Mouse (Mus musculus) forebrain, embryonic 11.5 days (tissue): ENCODE measurements around the gene Lrch4. TPM values are rescaled to one million over a fixed set of nuclear protein-coding genes. Genes with fewer than 3 reads are reported as not detected.

Experiments used
- ATAC-seq: fragments of 200-750 bp; cut with Nextera tagmentation; replicated peaks from 2 replicates; pipeline ENCODE4 v1.8.0; 2017; ENCODE audit warnings: moderate TSS enrichment; ENCODE audit not compliant: low FRiP score
- DNase-seq: peaks from one replicate; pipeline ENCODE4 v3.0.0-alpha.2; 2017; ENCODE audit warnings: low spot score
- H3K27ac ChIP-seq: fragments of 300-500 bp; sonication (generic); 2 replicates; pipeline ENCODE4 v1.5.1; 2014; ENCODE audit warnings: low read depth, low read length
- H3K27me3 ChIP-seq: fragments of 300-500 bp; sonication (generic); 2 replicates; pipeline ENCODE4 v1.6.1; 2014; ENCODE audit warnings: mild to moderate bottlenecking, low read length, mixed read lengths; ENCODE audit not compliant: control insufficient read depth, insufficient read depth
- H3K36me3 ChIP-seq: fragments of 300-500 bp; sonication (generic); 2 replicates; pipeline ENCODE4 v1.6.1; 2014; ENCODE audit warnings: mild to moderate bottlenecking, low read length, moderate library complexity, mixed read lengths; ENCODE audit not compliant: control insufficient read depth, insufficient read depth
- H3K4me1 ChIP-seq: fragments of 300-500 bp; sonication (generic); replicated peaks from 2 replicates; pipeline ENCODE4 v1.6.1; 2014; ENCODE audit warnings: low read length, mixed read lengths; ENCODE audit not compliant: control insufficient read depth, insufficient read depth
- H3K4me2 ChIP-seq: fragments of 300-500 bp; sonication (generic); 2 replicates; pipeline ENCODE4 v1.6.1; 2014; ENCODE audit warnings: low read depth, mild to moderate bottlenecking, low read length, moderate library complexity, mixed read lengths; ENCODE audit not compliant: severe bottlenecking
- H3K4me3 ChIP-seq: fragments of 300-500 bp; sonication (generic); 2 replicates; pipeline ENCODE4 v1.5.1; 2014; ENCODE audit warnings: low read depth, low read length
- H3K9ac ChIP-seq: fragments of 300-500 bp; sonication (generic); 2 replicates; pipeline ENCODE4 v1.6.1; 2014; ENCODE audit warnings: low read length
- H3K9me3 ChIP-seq: fragments of 300-500 bp; sonication (generic); 2 replicates; pipeline ENCODE4 v1.6.1; 2016; ENCODE audit warnings: low read length, mixed read lengths; ENCODE audit not compliant: control insufficient read depth
- WGBS: fragments of 180-500 bp; shearing (Covaris S2); extraction: QIAGEN DNeasy Blood & Tissue Kit; methylation state at CpG from one replicate; pipeline ENCODE4 v1.1.7; 2014; 5-methylcytosine and 5-hydroxymethylcytosine counted together
- polyA plus RNA-seq: library from polyadenylated mRNA; unstranded; fragments of >200 nt; fragmentation: Nextera tagmentation; extraction: Ambion mirVana; gene quantifications from 2 replicates; pipeline ENCODE4 v1.2.1, GENCODE M21; 2014

Gene Lrch4
- 29.8 and 38.0 TPM in 2 replicates for polyA plus RNA-seq

DNA sequence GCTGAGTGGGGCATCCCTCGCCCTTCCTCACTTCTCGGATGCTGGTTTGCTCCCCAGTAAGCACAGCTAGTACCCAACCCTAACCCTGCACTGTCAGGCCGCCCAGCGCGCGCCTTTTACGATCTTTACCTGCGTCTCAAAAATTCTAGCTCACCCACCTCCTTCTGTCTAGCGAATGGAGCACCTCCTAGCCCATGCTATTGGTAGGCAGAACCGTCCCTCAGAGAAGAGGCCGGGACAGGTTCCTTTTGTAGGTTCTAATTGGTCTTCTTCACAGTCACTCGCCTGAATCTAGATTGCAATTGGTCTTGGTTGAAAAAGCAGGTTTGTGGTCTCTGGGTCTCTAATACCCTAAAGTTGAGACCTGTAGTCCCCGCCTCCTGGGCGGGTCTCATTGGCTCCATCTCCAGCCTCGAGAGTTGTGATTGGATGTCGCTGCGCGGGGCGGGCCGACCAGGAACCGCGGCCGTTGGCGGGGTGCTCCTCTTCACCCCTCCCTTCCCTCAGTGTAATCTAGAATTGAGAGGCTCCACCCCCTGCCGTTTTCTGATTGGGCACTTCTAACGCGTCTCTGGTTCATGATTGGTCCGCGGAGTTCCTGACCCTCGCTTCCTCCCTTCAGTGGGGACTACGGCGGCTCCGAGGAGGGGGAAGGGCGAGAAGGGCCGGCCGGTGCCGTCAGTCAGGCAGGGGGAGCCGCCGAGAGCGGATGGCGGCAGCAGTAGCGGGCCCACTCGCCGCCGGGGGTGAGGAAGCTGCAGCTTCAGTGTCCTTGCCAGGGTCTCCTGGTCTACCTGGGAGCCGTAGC is at the start of gene Lrch4, which contains the start of the genes Fbxo24 and Gm20605:
Lrch4 (plus strand) TSS at position 624 of the 808 bp plus-strand sequence.
Fbxo24 (minus strand) TSS at position 505 of the 808 bp plus-strand sequence.
Gm20605 (plus strand) TSS at position 678 of the 808 bp plus-strand sequence.
- Histone ChIP-seq H3K4me1 (peaks cover 14% of the 10 kb centered on the region), H3K27ac (peak within 1 kb of the TSS; percentile 87), H3K27me3 (no peaks in the 10 kb centered on the region), H3K36me3 (no peaks in the 10 kb centered on the region), H3K4me3 (peak within 1 kb of the TSS; percentile 82), H3K9me3 (no peaks in the 10 kb centered on the region), H3K9ac (peak within 1 kb of the TSS; percentile 84), H3K4me2 (peak within 1 kb of the TSS; percentile 86)
- peak; percentile 99 for DNase-seq
- under 1% methylated on average over 45 of the region's 46 CpGs for WGBS
- peak; percentile 98 for ATAC-seq

DNA sequence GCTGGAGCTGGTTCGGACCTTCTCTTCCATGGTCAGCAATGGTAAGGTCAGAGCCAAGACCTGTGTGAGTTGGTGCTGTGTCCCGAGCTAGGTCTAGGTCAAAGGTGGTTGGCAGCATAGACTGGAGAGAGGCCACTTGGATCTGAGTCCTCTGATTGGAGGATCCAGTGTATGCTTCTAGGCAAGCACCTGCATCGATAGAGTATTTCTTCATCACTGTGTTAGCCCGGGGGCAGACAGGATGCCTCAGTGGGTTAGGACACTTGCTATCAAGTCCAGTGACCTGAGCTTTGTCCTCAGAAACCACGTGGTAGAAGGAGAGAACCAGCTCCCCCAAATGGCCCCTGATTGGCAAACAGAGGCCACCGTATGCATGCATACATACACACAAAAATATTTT is 48.7 kb upstream of the Lrch4 start:
- H3K4me3 ChIP-seq, result no peak overlapping the region
- H3K27ac ChIP-seq, result no peak overlapping the region
- H3K9ac ChIP-seq, result no peak overlapping the region
- DNase-seq (no peak), ATAC-seq (no peak)
- H3K9me3 ChIP-seq, result no peaks in the 10 kb centered on the region
- no peaks in the 10 kb centered on the region for H3K4me1 ChIP-seq
- no peaks in the 10 kb centered on the region for H3K36me3 ChIP-seq
- no peak overlapping the region for H3K4me2 ChIP-seq
- 83% methylated on average over 6 of the region's 6 CpGs for WGBS
- peaks cover 3% of the 10 kb centered on the region; the same call in 1 of the 2 replicates for H3K27me3 ChIP-seq

DNA sequence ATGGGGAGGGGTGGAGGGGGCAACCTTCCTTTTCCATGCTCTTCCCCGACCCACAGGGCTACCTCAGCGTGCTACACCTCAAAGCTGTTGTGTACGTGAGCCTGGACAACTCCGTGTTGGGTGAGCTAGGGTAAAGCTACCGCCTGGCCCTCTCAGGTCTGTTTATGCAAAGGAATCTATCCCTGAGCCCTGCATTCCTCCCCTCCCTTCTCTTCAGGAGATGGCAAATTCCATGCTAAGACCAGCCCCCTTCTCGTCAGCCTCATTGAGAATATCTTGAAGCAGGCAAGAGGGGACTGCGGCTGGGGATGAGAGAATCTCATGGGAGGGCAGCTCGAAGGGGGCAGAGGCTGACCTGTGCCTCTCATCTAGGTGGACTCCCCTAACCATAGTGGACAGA is 46.2 kb upstream of the Lrch4 start:
- ATAC-seq, result no peak
- Histone ChIP-seq H3K4me3 (no peak overlapping the region), H3K4me2 (no peak overlapping the region), H3K27ac (no peak overlapping the region), H3K9ac (no peak overlapping the region), H3K4me1 (no peaks in the 10 kb centered on the region), H3K36me3 (no peaks in the 10 kb centered on the region), H3K27me3 (peaks cover 3% of the 10 kb centered on the region; the same call in 1 of the 2 replicates), H3K9me3 (no peaks in the 10 kb centered on the region)
- WGBS, result 42% methylated on average over 8 of the region's 8 CpGs
- DNase-seq, result no peak

DNA sequence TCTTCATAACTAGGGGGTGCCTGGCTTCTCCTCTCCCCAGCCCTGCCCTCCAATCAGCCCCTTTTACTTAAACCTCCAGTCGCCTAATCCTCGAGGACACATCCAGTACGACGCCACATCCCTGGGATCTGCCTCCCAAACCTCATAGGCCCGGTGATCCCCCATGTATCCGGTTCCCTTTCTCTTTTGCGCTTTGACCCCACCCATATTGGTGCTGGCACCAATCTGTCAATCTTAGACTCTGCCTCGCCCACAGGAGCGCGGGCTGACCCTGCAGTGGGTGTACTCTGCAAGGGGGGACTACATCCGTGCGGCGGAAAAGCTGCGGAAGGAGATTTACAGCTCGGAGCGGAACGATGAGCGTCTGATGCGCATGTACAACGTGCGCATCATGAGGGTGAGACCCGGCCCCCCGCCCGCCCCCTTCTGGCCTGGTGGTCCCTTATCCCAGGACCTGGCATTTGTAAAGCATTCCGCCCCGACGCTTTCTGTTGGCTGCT is 45.2 kb upstream of the Lrch4 start:
- Histone ChIP-seq H3K9ac (peak overlapping the region; percentile 55), H3K4me3 (peak overlapping the region; percentile 27), H3K4me2 (peak overlapping the region; percentile 59), H3K36me3 (no peaks in the 10 kb centered on the region), H3K27me3 (peaks cover 3% of the 10 kb centered on the region; the same call in 1 of the 2 replicates), H3K27ac (no peak overlapping the region), H3K4me1 (no peaks in the 10 kb centered on the region), H3K9me3 (no peaks in the 10 kb centered on the region)
- WGBS, result 17% methylated on average over 27 of the region's 27 CpGs
- peak; percentile 80 for DNase-seq
- peak; percentile 53 for ATAC-seq

DNA sequence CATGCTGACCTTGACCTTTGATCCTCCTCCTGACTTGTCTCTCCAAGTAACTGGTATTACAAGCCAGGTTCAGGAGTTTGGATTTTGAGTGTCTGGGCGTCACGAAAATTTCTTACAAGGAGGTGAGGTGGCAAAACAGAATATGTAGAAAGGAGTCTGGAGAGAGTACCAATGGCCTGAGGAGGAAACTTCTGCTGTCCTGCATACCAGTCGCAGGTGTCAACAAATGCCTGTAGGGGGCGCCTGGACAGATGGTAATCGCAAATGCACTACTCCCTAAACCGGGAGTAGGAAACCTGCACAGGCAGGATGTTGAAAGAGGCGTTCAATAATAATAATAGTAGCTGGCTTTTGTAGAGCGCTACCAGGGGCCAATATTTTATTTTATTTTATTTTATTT is 43.9 kb upstream of the Lrch4 start:
- Histone ChIP-seq H3K9ac (no peak overlapping the region), H3K4me1 (no peaks in the 10 kb centered on the region), H3K36me3 (no peaks in the 10 kb centered on the region), H3K4me3 (no peak overlapping the region), H3K9me3 (no peaks in the 10 kb centered on the region), H3K4me2 (no peak overlapping the region), H3K27ac (no peak overlapping the region), H3K27me3 (peaks cover 3% of the 10 kb centered on the region; the same call in 1 of the 2 replicates)
- WGBS, result 33% methylated on average over 8 of the region's 8 CpGs
- ATAC-seq, result no peak
- no peak for DNase-seq

DNA sequence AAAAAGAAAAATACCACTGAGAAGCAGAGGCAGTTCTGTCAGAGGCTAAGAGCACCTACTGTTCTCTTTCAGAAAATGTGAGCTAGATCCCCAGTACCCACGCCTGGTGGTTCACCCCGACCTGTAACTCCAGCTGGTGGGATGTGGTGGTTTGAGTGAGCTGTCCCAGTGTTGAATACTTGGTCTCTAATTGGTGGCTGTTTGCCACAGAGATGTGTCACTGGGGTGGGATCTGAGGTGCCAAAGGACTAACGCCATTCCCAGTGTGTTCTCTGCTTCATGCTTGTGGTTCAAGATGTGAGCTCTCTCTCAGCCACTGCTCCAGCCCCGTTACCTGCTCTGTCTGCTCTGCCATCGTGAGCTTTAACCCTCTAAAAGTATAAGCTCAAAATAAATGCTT is 38.4 kb upstream of the Lrch4 start:
- Histone ChIP-seq H3K36me3 (no peaks in the 10 kb centered on the region), H3K4me2 (no peak overlapping the region), H3K4me3 (no peak overlapping the region), H3K27me3 (no peaks in the 10 kb centered on the region), H3K27ac (no peak overlapping the region), H3K4me1 (no peaks in the 10 kb centered on the region), H3K9me3 (no peaks in the 10 kb centered on the region), H3K9ac (no peak overlapping the region)
- WGBS, result 75% methylated on average over 5 of the region's 5 CpGs
- no peak for DNase-seq
- no peak for ATAC-seq

DNA sequence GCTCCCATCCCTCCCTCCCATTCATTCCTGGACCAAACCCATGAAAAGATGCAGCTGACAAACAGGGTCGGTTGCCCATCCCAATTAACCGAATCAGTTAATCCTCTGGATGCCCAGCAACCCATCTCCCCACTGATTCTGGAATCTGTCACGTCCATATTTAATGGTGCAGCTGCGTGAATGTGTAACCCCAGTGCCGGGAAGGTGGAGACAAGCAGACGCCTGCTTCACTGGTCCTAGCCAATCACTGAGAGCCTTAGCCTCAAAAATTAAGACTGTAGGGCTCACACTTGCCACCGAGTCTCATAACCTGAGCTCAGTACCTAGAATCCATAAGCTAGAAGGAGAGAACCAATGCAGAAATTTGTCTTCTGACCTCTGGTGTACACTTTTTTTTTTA is 33.0 kb upstream of the Lrch4 start:
- Histone ChIP-seq H3K9ac (no peak overlapping the region), H3K36me3 (no peaks in the 10 kb centered on the region), H3K27me3 (no peaks in the 10 kb centered on the region), H3K4me3 (no peak overlapping the region), H3K9me3 (no peaks in the 10 kb centered on the region), H3K4me1 (no peaks in the 10 kb centered on the region; the same call in 1 of the 2 replicates), H3K4me2 (no peak overlapping the region), H3K27ac (no peak overlapping the region)
- ATAC-seq (no peak), DNase-seq (no peak)
- 78% methylated on average over 7 of the region's 7 CpGs for WGBS

DNA sequence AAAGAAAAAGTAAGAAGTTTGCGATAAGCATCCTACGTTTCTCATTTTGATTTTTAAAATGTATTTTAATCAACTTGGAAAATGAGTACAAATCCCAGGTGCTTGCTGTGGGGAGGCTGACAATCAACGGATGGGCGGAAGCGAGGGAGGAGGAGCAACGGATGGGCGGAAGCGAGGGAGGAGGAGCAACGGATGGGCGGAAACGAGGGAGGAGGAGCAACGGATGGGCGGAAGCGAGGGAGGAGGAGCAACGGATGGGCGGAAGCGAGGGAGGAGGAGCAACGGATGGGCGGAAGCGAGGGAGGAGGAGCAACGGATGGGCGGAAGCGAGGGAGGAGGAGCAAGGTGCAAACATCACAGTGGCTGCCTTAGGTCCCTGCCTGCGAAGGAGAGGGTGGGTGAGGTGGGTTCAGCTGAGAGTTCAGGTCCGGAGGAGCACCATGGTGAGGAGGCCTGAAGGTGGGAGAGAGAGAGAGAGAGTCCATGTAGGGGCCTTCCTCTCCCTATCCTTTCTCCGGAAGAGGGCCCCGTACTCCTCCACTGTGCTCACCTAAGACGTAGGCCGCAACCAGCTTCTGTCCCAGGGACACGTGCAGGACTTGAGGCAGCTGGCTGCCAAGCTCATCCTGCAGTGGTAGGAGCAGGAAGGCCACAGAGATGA is 32.2 kb upstream of the Lrch4 start:
- Histone ChIP-seq H3K27me3 (no peaks in the 10 kb centered on the region), H3K36me3 (no peaks in the 10 kb centered on the region), H3K4me3 (no peak overlapping the region; the same call in 1 of the 2 replicates), H3K9me3 (no peaks in the 10 kb centered on the region), H3K4me2 (no peak overlapping the region), H3K9ac (no peak overlapping the region), H3K27ac (no peak overlapping the region), H3K4me1 (no peaks in the 10 kb centered on the region; the same call in 1 of the 2 replicates)
- ATAC-seq, result no peak
- DNase-seq, result no peak
- WGBS, result 30% methylated on average over 27 of the region's 30 CpGs
